Mouse (Mus musculus) retina, postnatal 1 day (tissue): ENCODE results near the gene Ggta1.
"Not testable (repeated sequence)": the region's sequence is repeated elsewhere in the genome, so short reads cannot be mapped to it uniquely, and the experiment has no call there.

ENCODE experiments used
- DNase-seq: peaks from one replicate; pipeline ENCODE4 v3.0.0-alpha.2; 2012

Gene Ggta1

DNA sequence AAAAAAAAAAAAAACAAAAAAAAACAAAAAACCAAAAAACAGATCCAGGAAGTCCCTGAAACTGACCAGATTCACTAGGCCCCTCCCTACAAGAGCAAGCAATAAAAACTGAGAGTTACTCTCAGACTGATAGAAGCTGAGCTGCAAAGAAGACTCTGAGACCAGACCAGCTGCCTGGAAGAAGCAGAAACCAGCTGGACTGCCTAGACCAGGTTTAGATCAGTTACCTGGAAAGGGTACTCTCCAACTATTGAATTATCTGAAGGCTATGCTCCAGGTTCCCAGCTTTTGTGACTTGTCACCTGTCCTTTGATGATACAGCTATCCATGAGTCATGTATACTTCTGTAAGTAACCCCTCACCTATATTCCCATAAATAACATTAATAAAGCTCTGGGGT is 3.7 kb downstream of the Ggta1 start:
- no peak for DNase-seq

DNA sequence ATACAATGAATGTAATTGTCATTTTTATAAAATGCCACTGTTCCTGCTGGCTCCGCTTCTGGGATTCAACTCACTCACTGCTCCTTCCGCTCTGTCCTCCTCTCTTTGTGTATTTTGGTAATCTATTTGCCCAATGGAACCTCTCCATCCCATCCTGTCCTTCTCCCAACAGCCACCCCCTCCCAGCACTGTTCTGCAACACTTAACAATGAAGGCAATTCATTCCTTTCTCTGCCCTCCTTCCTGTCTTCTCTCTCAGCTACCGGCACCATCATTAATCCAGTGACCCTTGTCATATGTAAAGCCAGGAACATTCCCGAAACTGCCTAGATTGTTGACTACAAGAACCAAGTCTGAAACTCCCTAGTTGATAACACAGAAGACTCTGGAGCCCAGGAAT is 4.6 kb downstream of the Ggta1 start:
- no peak for DNase-seq

DNA sequence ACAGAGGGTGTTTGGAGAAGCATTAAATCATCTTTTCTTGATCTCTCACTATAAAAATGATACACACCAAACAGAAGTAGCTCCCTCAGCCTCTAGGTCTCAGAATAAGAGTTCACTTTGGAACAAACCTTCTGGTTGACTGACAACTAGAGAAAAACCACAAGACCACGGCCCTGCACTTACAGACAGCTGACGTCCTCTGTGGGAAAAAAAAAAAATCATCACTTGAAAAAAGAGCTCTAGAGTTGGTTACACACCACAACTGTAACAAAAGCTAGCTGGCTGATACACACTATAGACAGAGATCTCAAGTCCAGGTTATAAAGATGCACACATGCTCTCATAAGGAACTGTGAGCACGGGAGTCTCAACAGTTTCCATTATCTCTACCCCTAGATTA is 9.3 kb downstream of the Ggta1 start:
- DNase-seq: no peak

DNA sequence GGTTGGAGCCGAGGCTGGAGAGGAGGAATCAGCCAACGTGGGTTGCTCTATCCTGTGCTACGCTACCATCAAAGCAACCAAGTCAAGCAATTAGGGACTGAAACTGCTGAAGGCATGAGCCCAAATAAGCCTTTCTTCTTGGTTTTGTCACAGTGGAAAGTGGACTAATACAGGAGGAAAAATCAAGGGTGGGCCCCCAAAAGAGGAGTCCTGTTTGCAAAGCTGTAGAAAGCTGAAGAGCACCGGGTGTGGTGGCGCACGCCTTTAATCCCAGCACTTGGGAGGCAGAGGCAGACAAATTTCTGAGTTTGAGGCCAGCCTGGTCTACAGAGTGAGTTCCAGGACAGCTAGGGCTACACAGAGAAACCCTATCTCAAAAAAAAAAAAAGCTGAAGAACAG is 10.3 kb downstream of the Ggta1 start:
- not testable (repeated sequence) for DNase-seq

DNA sequence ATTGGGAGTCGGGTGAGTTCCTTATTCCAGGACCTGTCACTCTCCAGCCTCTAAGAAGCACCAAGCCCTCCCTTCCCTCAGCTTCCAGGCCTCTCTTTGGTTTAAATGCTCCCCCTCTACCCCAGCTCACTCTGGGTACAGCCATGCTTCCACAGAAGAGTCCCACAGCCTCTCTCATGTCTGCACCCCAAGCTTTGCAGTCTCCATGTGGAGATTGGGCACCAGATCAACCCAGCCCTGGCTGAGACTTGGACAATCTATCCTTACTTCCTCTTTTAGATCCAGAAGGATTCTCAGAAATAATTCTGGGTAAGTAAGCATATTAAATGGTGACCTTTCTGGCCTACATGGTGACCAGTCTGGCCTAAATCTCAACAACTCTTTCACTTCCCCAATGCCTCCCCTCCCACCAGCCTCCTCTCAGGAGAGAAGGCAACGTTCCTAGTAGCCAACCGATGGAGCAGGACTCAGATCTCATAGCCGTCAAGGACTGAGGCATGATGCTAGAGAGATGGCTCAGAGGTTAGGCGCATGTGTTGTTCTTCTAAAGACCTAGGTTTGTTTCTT is 11.5 kb downstream of the Ggta1 start:
- DNase-seq: no peak

DNA sequence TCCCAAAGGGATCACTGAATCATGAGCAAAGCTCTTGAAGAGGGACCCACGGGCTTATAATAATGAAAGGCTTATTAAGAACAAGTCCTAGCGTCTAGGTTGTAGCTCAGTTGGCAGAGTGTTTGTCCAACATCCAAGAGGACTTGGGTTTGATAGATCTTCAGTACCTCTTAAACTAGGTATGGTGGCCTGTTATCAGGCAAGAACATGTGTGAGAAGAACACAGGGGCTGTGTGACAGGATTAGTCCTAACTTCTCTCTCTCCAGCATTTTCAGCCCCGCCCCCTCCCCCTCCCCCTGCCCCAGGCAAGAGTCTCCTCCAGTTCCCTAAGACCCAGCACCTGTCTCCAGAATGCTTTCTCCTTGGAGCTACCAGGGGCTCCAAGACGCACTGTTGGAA is 12.2 kb downstream of the Ggta1 start:
- no peak for DNase-seq

DNA sequence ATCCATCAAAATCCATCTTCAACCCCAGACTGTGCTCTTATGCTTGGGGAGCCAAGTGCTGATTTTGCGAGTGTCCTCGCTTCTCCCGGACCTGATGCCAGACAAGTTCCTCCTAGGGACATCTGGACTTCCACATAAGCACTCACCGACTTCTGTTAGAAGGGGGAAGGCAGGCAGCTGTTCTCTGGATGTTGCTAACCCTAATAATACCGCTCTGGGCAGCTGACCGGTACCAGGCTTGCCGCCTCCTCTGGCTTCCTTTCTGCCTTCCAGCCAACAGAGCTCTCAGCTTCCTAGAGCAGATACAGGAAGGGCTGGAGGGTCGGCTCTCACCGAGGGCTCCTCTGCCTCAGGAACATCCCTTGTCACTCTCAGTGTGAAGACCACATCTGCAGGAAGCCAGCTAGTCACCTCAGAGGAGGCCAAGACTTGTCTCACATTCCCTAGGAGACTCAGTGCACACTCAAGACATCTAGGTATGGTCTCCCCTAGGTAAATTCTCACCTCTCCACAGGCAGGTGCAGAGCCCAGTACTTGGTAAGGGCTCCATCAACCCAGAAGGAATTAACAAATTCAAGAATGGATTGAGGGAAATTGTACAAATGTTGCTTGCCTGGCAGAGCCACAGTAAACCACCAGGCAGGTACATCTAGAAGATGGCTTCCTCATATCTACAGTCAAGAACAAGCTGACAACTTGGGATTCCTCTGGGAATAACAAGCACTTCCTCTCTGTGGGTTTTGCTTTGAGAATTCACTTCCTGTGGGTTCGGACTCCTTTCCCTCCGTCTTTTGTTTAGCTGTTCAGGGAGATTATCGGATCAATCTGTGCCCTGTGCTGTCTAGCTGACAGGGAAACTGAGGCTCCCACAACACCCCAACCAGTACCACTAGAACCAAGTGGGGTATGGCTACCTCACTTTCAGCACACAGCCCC is 13.1 kb downstream of the Ggta1 start:
- no peak for DNase-seq

DNA sequence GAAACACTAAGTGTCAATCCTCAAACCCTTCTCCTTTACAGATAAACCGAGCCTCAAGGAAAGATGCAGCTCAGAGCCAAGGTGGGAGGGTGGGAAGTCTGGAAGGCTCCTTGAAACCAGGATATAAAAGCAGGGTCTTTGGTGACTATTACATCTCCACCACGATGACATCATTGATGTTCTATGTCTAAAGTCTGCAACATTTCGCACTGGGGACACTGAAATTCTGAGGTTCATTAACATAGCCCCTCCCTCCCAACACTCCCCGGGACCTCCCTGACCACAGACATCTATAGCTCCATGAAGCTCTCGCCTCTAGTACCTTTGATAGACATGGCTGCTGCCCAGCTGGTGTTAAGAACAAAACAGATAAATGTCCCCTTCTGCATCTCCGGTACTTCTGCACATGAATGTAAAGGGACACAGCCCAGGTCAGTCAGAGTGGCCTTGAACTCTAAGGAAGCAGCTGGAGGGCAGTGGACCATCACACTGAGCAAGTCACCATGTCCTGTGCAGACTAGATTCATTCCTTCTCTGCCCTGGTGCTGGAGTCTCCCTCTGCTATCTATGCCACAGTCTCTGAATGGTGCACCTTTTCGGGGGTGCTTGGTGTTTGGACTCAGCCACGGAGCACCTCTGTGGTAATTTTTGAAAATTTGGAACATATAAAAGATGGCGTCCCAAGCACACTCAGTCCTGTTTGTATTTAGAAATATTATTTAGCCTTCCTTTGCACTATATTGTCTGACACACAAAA is 13.9 kb downstream of the Ggta1 start:
- DNase-seq: no peak

DNA sequence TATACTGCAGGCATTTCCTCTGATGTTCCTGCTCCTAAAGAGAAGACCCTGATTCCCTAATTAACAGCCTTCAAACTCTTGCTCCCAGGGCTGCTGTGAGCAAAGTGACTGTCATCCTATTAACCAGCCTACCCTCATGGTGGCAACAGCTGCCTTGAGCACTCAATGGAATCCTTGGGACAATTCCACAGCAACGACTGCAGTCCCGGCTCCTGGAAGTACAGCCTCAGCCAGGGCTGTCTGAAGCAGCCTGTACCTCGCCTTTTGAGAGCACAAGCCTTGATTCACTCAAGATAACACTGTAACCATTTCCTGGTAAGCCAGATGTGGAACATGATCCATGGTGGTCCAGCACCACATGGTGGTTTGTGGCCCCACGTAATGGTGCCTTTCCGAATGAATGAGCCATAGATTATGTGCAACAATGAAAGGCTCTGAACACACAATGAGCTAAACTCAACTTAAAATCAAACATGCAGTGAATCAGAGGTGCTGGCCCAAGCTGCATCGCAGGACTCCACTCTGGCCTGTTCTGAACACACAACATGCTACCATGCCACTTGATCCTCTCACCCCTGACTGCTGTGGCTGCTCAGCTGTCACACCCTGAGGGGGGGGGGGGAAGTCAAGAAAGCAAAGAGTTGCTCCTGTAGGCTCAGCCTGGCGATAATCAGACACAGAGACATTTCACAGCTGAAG is 14.7 kb downstream of the Ggta1 start:
- DNase-seq: no peak

DNA sequence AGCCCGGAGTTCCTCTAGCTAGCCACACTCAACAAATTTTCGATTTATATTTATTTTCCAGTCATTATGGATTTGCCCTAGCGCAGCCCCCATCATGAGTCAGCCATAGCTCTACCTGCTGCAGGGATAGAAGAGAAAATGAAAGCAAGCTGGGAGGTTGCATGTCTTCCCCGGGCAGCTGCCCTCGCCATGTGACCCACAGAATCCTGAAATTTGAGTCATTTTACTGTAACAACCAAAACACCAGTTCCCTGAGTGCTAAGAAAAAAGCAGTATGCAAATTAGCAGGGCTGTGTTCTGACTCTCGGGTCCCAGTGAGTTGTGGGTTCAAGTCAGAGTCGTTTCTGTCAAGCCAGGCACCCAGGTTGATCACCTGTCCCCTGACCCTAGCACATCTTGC is 15.6 kb downstream of the Ggta1 start:
- no peak for DNase-seq

DNA sequence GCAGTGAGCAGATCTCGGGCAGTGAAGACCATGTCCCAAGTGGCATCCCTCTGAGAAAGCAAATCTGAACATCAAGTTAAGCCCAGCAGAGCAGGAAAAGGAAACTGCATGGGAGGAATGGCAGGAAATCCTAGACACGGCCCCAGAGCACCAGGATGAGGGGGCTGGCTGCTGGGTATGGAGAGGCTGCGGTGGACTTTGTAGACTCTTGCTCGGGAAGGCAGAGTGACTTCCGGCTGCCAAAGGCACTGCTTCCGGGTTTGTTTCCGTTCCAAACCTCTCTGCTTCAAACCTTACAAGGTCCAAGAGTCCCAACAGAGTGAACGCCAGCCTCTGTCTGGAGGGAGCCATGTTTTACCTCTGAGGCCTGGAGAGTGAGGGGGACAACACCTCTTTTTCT is 16.2 kb downstream of the Ggta1 start:
- no peak for DNase-seq

DNA sequence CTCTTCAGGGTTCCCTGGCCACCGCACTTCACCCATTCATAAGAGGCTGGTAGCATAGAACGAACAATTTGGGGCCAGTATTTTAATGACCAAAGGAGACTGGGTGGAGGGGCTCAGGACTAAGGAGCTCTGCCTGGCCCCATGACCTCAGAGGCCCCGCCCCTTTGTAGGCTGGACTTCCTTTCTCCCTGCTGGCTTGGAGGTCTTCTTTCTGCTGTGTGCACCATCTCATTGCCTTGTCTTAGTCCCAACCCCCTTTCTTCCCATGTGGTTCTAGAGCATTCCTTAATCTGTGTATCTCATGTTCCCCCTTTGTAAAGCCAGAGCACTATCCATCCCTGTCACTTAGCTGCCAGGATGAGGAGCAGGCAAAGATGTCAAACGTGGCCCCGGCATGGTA is 16.7 kb downstream of the Ggta1 start:
- no peak for DNase-seq

DNA sequence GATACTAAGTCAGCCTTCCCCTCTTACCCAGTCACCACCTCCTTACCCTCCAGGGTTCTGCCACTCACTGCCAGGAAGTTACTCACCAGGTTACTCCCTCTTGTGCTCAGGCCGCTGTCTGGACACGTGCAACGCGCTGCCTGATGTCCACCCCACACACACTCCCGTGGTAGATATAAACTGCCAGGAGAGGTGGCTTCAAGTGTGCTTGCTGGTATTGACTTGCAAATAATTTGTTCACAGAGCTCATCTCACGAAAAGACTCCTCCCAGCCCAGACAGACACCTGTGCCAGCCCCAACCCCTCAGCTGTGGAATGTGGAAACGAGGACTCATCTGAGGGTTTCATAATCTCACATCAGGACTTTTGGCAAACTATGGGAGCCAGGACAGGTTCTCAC is 17.4 kb downstream of the Ggta1 start:
- DNase-seq: no peak

DNA sequence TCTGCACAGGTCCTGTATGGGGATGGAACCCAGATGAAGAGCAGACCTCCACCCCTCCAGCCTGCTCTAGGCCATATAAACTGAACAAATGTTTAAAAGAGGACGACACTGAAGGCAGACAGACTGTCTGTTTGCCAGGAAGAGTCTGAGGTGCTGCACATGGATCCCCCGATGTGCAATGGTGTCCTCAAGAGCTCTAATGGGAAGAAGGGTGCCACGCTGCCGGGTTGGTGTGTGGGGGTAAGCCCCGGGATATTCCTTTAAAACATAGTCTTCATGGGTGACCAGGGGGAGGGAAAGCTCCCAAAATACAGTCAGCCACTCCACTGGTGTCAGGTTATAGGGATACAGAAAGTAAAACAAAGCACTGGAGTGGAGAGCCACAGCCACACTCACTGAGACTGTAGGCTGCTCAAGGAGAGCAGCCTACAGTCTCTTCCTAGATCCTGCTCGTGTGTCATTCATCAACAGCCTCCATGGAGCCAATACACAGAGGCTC is 18.2 kb downstream of the Ggta1 start:
- DNase-seq: no peak

DNA sequence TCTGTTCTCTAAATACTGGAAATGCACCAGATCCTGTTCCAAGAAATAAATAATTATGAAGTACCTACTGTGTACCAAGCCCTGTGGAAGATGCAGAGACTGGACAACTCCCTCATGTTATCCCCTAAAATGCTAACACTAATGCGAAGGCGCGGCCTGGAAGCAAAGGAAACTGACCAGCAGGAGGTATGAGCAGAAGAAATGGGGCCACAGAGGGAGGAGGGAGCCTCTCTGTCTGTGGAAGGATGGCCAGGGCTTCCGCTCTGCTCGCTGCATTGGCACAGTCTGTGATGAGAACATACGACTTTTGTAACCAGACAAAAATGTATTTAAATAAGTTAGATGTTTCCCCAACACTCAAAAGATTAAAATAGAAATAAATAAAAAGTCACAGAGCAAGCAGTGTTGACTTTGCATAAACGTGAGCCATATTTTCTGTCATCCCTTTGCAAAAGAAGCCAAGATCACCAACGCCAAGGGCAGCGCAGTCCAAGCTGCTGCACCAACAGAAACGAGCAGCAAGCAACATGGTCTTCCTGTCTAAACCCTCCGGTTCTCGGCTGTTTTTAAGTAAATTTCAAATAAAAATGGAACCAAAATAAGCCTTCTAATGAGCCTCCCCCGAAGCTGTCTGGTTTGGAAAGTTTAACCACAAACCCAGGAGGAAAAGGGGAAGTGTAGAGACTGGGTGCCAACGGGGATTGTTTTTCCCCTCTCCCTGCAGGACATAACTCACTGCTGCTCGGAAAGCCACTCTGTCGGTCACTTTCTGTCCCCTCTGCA is 18.9 kb downstream of the Ggta1 start:
- no peak for DNase-seq

DNA sequence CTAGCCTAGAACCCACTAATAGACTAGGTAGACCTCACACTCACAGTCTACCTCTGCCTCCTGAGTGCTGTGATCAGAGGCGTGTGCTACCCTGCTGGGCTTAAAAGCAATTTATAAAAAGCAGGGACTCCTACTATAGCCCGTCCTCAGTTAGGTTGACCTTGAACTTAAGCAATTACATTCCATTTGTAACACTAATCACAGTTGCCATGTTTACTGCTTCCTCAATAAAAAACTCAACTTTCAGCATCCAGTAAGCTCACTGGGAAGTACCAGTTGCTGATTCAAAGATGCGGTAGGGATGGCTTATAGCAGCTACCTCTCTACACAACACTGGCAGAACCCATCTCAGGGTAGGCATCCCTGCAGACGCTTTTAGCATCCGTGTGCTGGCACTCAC is 19.7 kb downstream of the Ggta1 start:
- DNase-seq: no peak

DNA sequence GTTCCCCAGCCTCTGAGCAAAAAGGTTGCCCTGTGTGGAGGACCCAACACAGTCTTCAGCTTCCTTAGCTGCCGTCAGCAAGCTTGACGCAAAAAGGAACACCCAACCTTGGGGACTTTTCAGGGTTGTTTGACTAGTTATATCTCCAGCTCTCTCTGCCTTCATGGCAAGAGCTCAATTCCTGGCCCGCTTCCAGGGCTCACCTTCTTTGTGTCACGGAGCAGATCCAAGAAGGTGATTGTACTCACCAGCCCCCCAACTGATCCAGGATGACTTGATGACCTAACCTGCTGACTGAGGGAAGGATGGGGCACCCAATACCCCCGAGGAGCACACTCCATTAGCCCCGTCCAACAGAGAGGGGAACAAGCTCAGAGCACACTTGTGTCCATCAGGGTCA is 21.0 kb downstream of the Ggta1 start:
- no peak for DNase-seq

DNA sequence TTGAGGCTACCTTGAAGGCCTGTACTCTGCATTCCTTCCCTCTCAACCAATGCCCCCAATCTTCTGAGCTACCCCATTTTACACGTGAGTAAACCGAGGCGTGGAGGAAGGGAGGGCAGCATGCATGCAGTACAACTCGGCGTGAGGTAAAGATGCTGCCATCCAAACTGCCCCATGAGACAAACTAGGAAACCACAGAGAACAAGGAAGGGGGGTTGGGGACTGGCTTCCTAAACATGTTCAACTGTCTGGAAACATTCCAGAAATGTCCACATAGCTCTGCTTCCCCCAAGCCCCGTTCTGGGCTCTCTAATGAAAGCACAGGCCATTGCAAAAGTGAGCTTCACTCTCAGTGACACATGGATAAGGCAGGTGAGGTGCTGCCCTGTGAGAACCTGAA is 21.6 kb downstream of the Ggta1 start:
- no peak for DNase-seq

DNA sequence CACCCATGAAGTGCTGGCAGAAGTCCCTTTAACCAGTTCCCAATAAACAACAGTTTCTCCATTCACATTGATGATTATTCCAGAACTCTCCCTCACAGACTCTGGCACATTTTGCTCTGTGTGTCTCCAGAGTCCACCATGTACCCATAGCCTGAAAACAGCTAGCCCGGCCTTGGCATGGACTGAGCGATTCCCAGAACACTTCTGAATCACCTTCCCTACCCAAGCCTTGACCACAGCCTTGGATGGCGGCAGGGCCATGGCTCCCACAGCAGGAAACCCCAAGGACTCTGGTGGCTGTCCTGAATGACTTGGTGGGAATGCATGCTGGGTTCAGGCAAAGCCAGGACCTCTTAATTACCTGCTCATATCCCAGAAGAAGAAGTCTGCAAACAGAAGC is 22.6 kb downstream of the Ggta1 start:
- no peak for DNase-seq

DNA sequence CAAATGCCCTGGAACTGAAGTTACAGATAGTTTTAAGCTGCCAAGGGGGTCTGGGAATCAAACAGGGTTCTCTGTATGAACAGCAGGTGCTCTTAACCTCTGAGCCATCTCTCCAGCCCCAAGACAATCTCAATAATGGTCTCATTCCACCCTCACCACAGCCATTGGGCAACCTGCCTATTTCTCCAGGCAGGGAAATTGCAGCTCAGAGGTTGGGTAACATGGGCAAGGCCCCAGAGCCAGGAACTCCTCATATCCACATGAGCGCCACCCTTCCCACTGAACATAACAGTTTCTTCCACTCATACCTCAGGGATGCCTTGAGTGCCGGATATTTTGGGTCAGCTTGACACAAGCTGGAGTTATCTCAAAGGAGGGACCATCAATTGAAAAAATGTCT is 25.2 kb downstream of the Ggta1 start:
- no peak for DNase-seq

DNA sequence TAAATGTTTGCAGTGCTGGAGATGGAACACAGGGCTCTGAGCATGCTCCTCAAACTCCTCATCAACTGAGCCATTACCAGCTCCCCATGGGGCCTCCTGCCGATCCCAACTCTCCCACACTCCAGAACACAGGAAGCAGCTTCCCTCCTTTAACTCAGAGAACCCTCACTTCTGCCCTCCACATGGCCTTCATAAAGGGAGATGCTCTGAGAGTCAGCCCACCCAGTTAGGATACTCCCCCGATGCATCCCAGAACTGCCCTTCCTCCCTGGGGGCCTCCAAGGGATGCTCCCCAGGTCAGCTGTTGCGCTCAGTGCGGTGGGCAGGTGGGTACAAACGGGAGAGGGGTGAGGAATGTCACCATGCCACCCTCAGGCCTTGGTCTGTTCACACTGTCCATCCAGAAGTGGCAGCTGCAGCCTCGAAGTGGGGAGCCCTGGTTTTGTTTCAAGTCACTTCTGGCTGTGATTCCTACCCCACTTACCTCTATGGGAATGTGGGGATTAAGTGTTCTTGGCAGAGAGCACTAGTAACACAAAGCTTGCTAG is 28.4 kb downstream of the Ggta1 start:
- no peak for DNase-seq

DNA sequence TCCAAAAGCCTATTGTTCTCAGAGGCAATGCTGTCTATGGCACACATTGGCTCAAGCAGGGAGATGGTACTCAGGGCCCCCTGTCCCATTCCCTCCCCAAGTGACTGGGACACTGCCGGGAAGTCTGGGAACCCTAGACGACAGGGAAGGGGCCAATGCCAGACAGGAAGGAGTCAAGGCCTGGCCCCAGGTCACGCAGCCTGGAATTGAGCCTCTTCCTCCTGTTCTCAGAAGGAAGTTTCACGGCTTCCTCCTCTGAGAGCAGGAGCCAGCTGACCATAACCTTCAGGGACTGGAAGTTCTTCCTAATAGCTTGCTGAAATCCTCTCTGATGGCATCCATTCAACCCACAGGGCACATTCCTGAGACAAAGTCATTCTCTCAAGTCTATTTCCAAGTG is 29.6 kb downstream of the Ggta1 start:
- no peak for DNase-seq
